Mouse (Mus musculus) embryonic facial prominence, embryonic 11.5 days (tissue): ENCODE results near the gene Mcm3. TPM values are rescaled to one million over a fixed set of nuclear protein-coding genes. Genes with fewer than 3 reads are reported as not detected.

Experiments used
- ATAC-seq: fragments of 200-750 bp; cut with Nextera tagmentation; replicated peaks from 2 replicates; pipeline ENCODE4 v1.8.0; 2017; ENCODE audit warnings: low read depth; ENCODE audit not compliant: insufficient number of reproducible peaks, low FRiP score, low TSS enrichment
- DNase-seq: peaks from one replicate; pipeline ENCODE4 v3.0.0-alpha.2; 2015; ENCODE audit warnings: low spot score
- H3K27ac ChIP-seq: fragments of 300-500 bp; sonication (generic); replicated peaks from 2 replicates; pipeline ENCODE4 v1.5.1; 2014; ENCODE audit warnings: mild to moderate bottlenecking, low read depth, low read length, control low read depth
- H3K27me3 ChIP-seq: fragments of 300-500 bp; sonication (generic); 2 replicates; pipeline ENCODE4 v1.6.1; 2014; ENCODE audit warnings: mild to moderate bottlenecking, low read length, moderate library complexity, mixed read lengths; ENCODE audit not compliant: control insufficient read depth, insufficient read depth
- H3K36me3 ChIP-seq: fragments of 300-500 bp; sonication (generic); replicated peaks from 2 replicates; pipeline ENCODE4 v1.6.1; 2014; ENCODE audit warnings: low read depth, mild to moderate bottlenecking, low read length, moderate library complexity, mixed read lengths; ENCODE audit not compliant: control insufficient read depth, insufficient read depth
- H3K4me1 ChIP-seq: fragments of 300-500 bp; sonication (generic); 2 replicates; pipeline ENCODE4 v1.6.1; 2014; ENCODE audit warnings: low read length, mixed read lengths; ENCODE audit not compliant: control insufficient read depth, insufficient read depth
- H3K4me2 ChIP-seq: fragments of 300-500 bp; sonication (generic); 2 replicates; pipeline ENCODE4 v1.6.1; 2014; ENCODE audit warnings: low read depth, mild to moderate bottlenecking, control low read depth, low read length, moderate library complexity
- H3K4me3 ChIP-seq: fragments of 300-500 bp; sonication (generic); 2 replicates; pipeline ENCODE4 v1.5.1; 2014; ENCODE audit warnings: low read depth, low read length, control low read depth
- H3K9ac ChIP-seq: fragments of 300-500 bp; sonication (generic); replicated peaks from 2 replicates; pipeline ENCODE4 v1.6.1; 2014; ENCODE audit warnings: mild to moderate bottlenecking, control low read depth, low read length
- H3K9me3 ChIP-seq: fragments of 300-500 bp; sonication (generic); replicated peaks from 2 replicates; pipeline ENCODE4 v1.6.1; 2016; ENCODE audit warnings: mild to moderate bottlenecking, low read length, inconsistent platforms, mixed read lengths; ENCODE audit not compliant: control insufficient read depth
- whole genome bisulfite sequencing: fragments of 180-500 bp; shearing (Covaris S2); extraction: QIAGEN DNeasy Blood & Tissue Kit; methylation state at CpG from one replicate; pipeline ENCODE4 v1.1.7; 2014; 5-methylcytosine and 5-hydroxymethylcytosine counted together
- polyA plus RNA-seq: library from polyadenylated mRNA; unstranded; fragments of >200 nt; fragmentation: Nextera tagmentation; extraction: Ambion mirVana; gene quantifications from 2 replicates; pipeline ENCODE4 v1.2.1, GENCODE M21; 2014

The Mcm3 gene
- polyA plus RNA-seq, 1 experiment from 2014 or later, result 219 TPM

GRCm38 (mm10) chr1:20766526-20766925 is 53.6 kb downstream of the Mcm3 start:
- no peaks in the 10 kb centered on the region for H3K9me3 ChIP-seq
- no peaks in the 10 kb centered on the region for H3K27me3 ChIP-seq
- H3K4me2 ChIP-seq, result no peak overlapping the region
- H3K27ac ChIP-seq, result no peak overlapping the region
- H3K9ac ChIP-seq, result no peak overlapping the region
- no peaks in the 10 kb centered on the region for H3K36me3 ChIP-seq
- WGBS, result 78% methylated on average over 6 of the region's 6 CpGs
- no peak overlapping the region for H3K4me3 ChIP-seq
- no peaks in the 10 kb centered on the region for H3K4me1 ChIP-seq
- ATAC-seq (no peak), DNase-seq (no peak)

- H3K27ac ChIP-seq, result no peak overlapping the region
- no peak for DNase-seq
- no peak for ATAC-seq
- no peak overlapping the region for H3K4me2 ChIP-seq
- WGBS, result 73% methylated on average over 4 of the region's 4 CpGs
- no peak overlapping the region for H3K4me3 ChIP-seq
- H3K9ac ChIP-seq, result no peak overlapping the region
- H3K4me1 ChIP-seq, result no peaks in the 10 kb centered on the region
- H3K27me3 ChIP-seq, result no peaks in the 10 kb centered on the region
- H3K9me3 ChIP-seq, result no peaks in the 10 kb centered on the region
- H3K36me3 ChIP-seq, result no peaks in the 10 kb centered on the region
Measured at GRCm38 (mm10) chr1:20761411-20761810, 58.7 kb downstream of the Mcm3 start.

- DNase-seq, result no peak
- Histone ChIP-seq H3K27ac (no peak overlapping the region), H3K9me3 (no peaks in the 10 kb centered on the region), H3K4me1 (no peaks in the 10 kb centered on the region), H3K4me2 (no peak overlapping the region), H3K4me3 (no peak overlapping the region), H3K36me3 (no peaks in the 10 kb centered on the region), H3K9ac (no peak overlapping the region), H3K27me3 (no peaks in the 10 kb centered on the region)
- no peak for ATAC-seq
- WGBS, result 84% methylated on average over 5 of the region's 5 CpGs
Measured at GRCm38 (mm10) chr1:20760331-20760730, 59.8 kb downstream of the Mcm3 start.

GRCm38 (mm10) chr1:20759799-20760198 is 60.3 kb downstream of the Mcm3 start:
- no peak overlapping the region for H3K27ac ChIP-seq
- no peaks in the 10 kb centered on the region for H3K4me1 ChIP-seq
- WGBS, result 83% methylated on average over 10 of the region's 10 CpGs
- no peak overlapping the region for H3K4me2 ChIP-seq
- H3K27me3 ChIP-seq, result no peaks in the 10 kb centered on the region
- H3K9ac ChIP-seq, result no peak overlapping the region
- DNase-seq, result no peak
- ATAC-seq, result no peak
- H3K4me3 ChIP-seq, result no peak overlapping the region
- no peaks in the 10 kb centered on the region for H3K9me3 ChIP-seq
- H3K36me3 ChIP-seq, result no peaks in the 10 kb centered on the region

- DNase-seq (no peak), ATAC-seq (no peak)
- Histone ChIP-seq H3K4me3 (no peak overlapping the region), H3K4me2 (no peak overlapping the region), H3K9ac (no peak overlapping the region), H3K27ac (no peak overlapping the region), H3K9me3 (no peaks in the 10 kb centered on the region), H3K27me3 (no peaks in the 10 kb centered on the region), H3K4me1 (no peaks in the 10 kb centered on the region), H3K36me3 (no peaks in the 10 kb centered on the region)
- 85% methylated on average over 3 of the region's 3 CpGs for WGBS
Measured at GRCm38 (mm10) chr1:20757586-20757985, 62.5 kb downstream of the Mcm3 start.

- no peaks in the 10 kb centered on the region for H3K36me3 ChIP-seq
- H3K9me3 ChIP-seq, result no peaks in the 10 kb centered on the region
- no peak overlapping the region for H3K9ac ChIP-seq
- H3K4me2 ChIP-seq, result no peak overlapping the region
- H3K4me3 ChIP-seq, result no peak overlapping the region
- H3K27ac ChIP-seq, result no peak overlapping the region
- H3K4me1 ChIP-seq, result no peaks in the 10 kb centered on the region
- ATAC-seq (no peak), DNase-seq (no peak)
- 88% methylated on average over 10 of the region's 10 CpGs for WGBS
- H3K27me3 ChIP-seq, result no peaks in the 10 kb centered on the region
Measured at GRCm38 (mm10) chr1:20754439-20754838, 65.7 kb downstream of the Mcm3 start.

Other genes starting within 250 kb of the Mcm3 start
- not detected in 2 replicates for gene Pkhd1, start 202.2 kb downstream of the Mcm3 start, polyA plus RNA-seq
- gene Il17a, start 89.4 kb downstream of the Mcm3 start, polyA plus RNA-seq, result not detected in 2 replicates
- gene Il17f, start 29.7 kb downstream of the Mcm3 start, polyA plus RNA-seq, result not detected in 2 replicates
- 5.7 and 6.6 TPM in 2 replicates for gene Paqr8, start 70.3 kb upstream of the Mcm3 start, polyA plus RNA-seq
- 2.7 and 2.8 TPM in 2 replicates for gene Efhc1, start 131.3 kb upstream of the Mcm3 start, polyA plus RNA-seq